Mouse (Mus musculus): ENCODE data around the gene Ankrd22.

DNA sequence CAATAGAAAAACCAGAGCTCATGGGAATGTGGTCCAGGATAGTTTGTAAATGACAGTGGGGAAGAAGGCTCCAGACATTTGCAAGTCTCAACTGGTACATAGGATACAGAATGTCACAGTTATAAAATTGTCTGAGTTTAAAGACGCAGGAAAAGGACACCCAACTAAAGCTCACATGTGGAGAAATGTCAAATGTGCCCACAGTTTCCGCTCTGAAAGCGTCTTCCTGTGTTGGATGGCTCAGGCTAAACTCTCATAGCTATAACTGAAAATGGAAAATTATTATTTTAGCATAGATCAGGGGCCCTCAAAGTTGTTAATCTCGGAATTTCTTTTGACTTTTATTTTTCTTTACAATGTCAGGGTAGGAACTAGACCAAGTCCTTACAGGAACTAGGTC is 21.0 kb upstream of the Ankrd22 start:
- TF ChIP-seq CTCF (conservative IDR thresholded peaks at IDR 0.05; ENCODE audit: low read length) (no peak), POU5F1 (IDR thresholded peaks at IDR 0.05; ENCODE audit: borderline replicate concordance, low read length) (no peak), NANOG (IDR thresholded peaks at IDR 0.05; ENCODE audit: borderline replicate concordance, low read length) (no peak)
